Mouse (Mus musculus): ENCODE data around the gene E2f8. TPM values are rescaled to one million over a fixed set of nuclear protein-coding genes. Genes with fewer than 3 reads are reported as not detected.

Gene E2f8
- polyA plus RNA-seq (2016; fragmentation: Nextera tagmentation; extraction: Ambion mirVana), result 15.7 and 16.8 TPM in 2 replicates

DNA sequence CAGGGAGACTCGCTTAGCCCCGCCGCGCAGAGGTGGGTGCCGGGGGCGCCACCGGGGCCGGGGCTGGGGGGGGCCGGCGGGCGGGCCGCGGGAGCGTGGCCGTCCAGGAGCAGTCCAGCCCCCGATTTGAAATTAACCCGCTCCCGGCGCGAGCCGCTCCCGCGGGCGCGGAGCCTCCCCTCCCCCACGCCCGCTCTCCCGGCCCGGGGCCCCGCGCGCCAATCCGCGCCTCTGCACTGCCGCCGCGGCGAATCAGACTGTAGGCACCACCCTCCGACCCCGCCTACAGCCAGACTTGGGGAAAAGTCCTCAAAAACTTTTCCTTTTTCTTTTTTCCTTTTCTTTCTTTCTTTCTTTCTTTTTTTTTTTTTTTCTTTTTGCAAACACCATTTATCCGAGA is at the start of gene E2f8:
E2f8 (minus strand) TSS at position 111 of the 400 bp plus-strand sequence.
- peak within 1 kb of the TSS; percentile 90 for H3K4me3 ChIP-seq
- peaks cover 26% of the 10 kb centered on the region for H3K36me3 ChIP-seq (replicated peaks)
- peak within 1 kb of the TSS; percentile 99 for H3K27ac ChIP-seq (replicated peaks)
- no peaks in the 10 kb centered on the region for H3K9me3 ChIP-seq
- WGBS, result under 1% methylated on average over 41 of the region's 41 CpGs
- peaks cover 17% of the 10 kb centered on the region for H3K4me1 ChIP-seq
- H3K27me3 ChIP-seq (replicated peaks; ENCODE audit: low read depth, poor library complexity, severe bottlenecking), result peaks cover 43% of the 10 kb centered on the region
- DNase-seq (ENCODE audit: low spot score), result peak; percentile 88

DNA sequence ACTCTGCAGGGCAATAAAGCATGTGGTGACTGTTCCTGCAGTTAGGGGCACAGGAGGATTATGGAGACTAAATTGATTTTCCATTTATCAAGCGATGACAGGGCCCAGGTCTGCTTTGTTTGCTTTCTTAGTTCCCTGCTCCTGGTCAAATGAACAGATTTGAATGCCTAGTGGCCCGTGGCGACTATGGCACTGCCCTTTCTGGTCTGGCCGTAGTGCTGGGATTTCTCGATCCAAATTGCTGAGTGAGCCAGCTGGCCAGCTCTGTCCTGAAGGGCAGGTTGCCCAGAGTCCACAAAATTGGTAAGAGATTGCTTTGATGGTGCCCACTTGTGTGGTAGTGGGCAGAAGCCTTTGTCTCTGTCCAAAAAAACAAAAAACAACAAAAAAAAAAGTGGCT is 49.0 kb upstream of the E2f8 start:
- no peak overlapping the region for H3K4me3 ChIP-seq
- WGBS, result 72% methylated on average over 5 of the region's 5 CpGs
- no peaks in the 10 kb centered on the region for H3K9me3 ChIP-seq
- no peaks in the 10 kb centered on the region for H3K36me3 ChIP-seq (replicated peaks)
- DNase-seq (ENCODE audit: low spot score), result no peak
- no peak overlapping the region for H3K27ac ChIP-seq (replicated peaks)
- peaks cover 11% of the 10 kb centered on the region for H3K4me1 ChIP-seq
- H3K27me3 ChIP-seq (replicated peaks; ENCODE audit: low read depth, poor library complexity, severe bottlenecking), result peaks cover 35% of the 10 kb centered on the region

DNA sequence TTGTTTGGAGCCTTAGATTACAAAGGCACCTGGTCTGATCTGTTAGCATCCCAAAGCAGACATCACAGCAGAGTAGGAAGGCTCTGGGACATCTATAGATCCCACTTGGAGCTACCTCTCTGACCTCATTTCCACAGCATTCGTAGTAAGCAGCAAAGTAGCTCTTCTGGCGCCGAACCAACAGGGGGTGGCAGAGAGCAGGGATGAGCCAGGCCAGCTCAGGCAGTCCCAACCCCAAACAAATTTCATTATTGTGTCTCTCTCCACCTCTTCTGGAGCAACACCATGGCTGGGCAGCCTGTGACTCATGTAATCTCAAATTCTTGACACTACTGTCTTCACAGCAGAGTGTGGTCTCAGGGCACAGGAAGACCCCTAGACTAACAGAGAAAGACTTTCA is 47.0 kb upstream of the E2f8 start:
- 12% methylated on average over 3 of the region's 3 CpGs for WGBS
- no peaks in the 10 kb centered on the region for H3K9me3 ChIP-seq
- peaks cover 21% of the 10 kb centered on the region; the same call in 1 of the 2 replicates for H3K27me3 ChIP-seq (replicated peaks; ENCODE audit: low read depth, poor library complexity, severe bottlenecking)
- no peak overlapping the region for H3K4me3 ChIP-seq
- H3K4me1 ChIP-seq, result peaks cover 22% of the 10 kb centered on the region
- DNase-seq (ENCODE audit: low spot score), result peak; percentile 72
- no peak overlapping the region for H3K27ac ChIP-seq (replicated peaks)
- H3K36me3 ChIP-seq (replicated peaks), result no peaks in the 10 kb centered on the region

DNA sequence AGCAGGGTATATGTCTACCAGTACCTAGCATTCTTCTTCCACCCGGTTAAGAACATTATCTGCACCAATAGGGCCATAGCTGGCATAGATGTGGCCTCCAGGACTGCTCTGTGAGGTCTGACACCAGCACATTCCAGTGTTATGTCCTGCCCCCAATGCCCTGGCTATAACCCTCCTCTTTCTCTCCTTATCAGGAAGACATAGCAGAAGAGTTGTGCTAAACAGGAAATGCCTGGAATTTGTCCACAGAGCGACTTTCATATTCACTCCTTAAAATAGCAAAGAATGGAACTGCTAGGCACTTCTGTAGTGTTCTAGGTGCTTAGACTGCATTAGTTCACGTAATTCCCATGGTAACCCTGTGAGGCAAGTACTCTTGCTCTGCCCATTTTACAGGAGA is 43.8 kb upstream of the E2f8 start:
- WGBS, result 80% methylated on average over 3 of the region's 3 CpGs

DNA sequence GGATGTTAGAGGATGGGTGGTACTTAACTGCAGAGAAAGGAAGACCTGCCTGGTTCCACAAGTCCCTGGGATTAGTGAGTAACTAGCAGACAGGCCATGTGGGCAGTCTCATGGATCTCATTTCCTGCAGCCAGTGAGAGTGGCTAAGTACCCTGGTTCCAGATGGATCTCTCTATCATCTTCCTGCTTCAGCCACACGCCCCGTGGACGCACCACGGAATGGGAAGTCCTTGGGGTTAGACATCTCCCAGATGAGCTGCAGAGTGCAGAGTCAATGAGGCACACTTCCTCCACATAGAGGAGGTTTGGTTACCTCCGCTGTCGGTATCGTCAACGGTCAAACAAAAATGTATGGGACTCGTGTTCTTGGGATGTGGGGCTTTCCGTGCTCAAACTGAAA is 42.2 kb upstream of the E2f8 start:
- DNase-seq (ENCODE audit: low spot score), result no peak
- peaks cover 19% of the 10 kb centered on the region for H3K4me1 ChIP-seq
- H3K36me3 ChIP-seq (replicated peaks), result no peaks in the 10 kb centered on the region
- H3K27ac ChIP-seq (replicated peaks), result no peak overlapping the region
- 81% methylated on average over 10 of the region's 10 CpGs for WGBS
- no peaks in the 10 kb centered on the region for H3K9me3 ChIP-seq
- peaks cover 17% of the 10 kb centered on the region for H3K27me3 ChIP-seq (replicated peaks; ENCODE audit: low read depth, poor library complexity, severe bottlenecking)
- H3K4me3 ChIP-seq, result no peak overlapping the region

More for the DNA sequence above, 43.8 kb upstream of the E2f8 start:
- Histone ChIP-seq H3K4me1 (peaks cover 19% of the 10 kb centered on the region), H3K27me3 (replicated peaks; ENCODE audit: low read depth, poor library complexity, severe bottlenecking) (peaks cover 14% of the 10 kb centered on the region), H3K4me3 (no peak overlapping the region), H3K27ac (replicated peaks) (no peak overlapping the region), H3K36me3 (replicated peaks) (no peaks in the 10 kb centered on the region), H3K9me3 (no peaks in the 10 kb centered on the region)
- no peak for DNase-seq (ENCODE audit: low spot score)

DNA sequence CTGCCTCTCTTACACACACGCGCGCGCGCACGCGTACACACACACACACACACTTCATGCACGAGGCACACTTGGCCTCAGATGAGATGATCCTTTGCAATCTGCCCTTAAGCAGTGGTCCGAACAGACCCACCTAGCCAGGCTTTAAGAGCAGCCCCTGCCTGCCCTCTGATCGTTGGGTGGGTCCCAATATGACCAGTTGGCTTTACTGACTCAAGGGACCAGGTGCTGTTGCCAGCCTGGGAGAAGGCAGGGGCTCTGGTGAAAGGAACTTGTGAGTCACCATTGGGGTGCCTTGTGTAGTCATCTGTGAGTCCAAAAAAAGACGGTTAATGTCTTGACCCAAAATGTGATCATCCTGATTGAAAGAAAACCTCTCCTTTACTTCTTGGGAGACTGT is 37.0 kb upstream of the E2f8 start:
- Histone ChIP-seq H3K9me3 (no peaks in the 10 kb centered on the region), H3K27ac (replicated peaks) (no peak overlapping the region)
- WGBS, result 25% methylated on average over 11 of the region's 11 CpGs

DNA sequence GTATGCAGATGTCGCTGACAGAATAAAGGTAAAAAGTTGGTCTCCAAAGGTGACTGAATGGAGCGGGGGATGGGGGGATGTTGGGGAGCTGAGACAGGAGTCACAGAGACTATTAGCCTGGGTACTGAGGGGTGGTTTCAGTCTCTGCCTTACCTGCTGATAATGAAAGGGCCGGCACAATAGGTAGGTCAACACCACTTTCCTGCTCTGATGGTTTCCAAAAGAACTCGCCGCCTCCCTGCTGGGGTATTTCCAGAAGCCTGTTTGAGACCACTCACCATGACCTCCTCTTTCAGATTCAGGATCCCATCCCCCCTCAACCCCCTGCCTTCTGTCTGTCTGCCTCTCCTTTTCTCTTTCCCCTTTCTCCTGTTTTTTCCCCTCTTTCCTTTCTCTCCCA is 36.6 kb upstream of the E2f8 start:
- no peak for DNase-seq (ENCODE audit: low spot score)

More for the DNA sequence above, 37.0 kb upstream of the E2f8 start:
- no peak overlapping the region for H3K4me3 ChIP-seq
- no peak for DNase-seq (ENCODE audit: low spot score)
- H3K36me3 ChIP-seq (replicated peaks), result no peaks in the 10 kb centered on the region
- peaks cover 49% of the 10 kb centered on the region for H3K27me3 ChIP-seq (replicated peaks; ENCODE audit: low read depth, poor library complexity, severe bottlenecking)
- H3K4me1 ChIP-seq, result peaks cover 43% of the 10 kb centered on the region

DNA sequence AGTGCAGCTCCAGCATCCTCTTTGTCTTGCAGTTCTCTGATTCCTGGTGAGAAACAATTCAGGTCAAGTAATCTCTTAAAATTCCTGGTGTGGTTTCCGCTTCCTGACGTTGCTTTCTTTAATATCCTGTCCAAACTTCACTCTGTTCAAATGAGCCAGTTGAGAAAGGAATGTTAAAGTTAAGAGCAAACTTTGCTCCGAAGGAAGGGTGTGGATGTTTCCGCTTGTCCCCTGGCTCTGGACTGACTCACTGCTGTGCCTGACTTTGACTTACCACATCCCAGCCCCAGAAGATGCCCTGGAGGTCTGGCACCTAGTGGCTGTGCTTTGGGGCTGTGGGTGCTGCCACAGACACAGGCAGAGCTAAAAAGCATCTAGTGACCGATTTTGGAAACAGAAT is 36.1 kb upstream of the E2f8 start:
- no peaks in the 10 kb centered on the region for H3K36me3 ChIP-seq (replicated peaks)
- H3K9me3 ChIP-seq, result no peaks in the 10 kb centered on the region
- no peak overlapping the region; the same call in 1 of the 2 replicates for H3K27ac ChIP-seq (replicated peaks)
- no peak overlapping the region for H3K4me3 ChIP-seq
- WGBS, result 19% methylated on average over 5 of the region's 5 CpGs
- DNase-seq (ENCODE audit: low spot score), result no peak
- peaks cover 49% of the 10 kb centered on the region for H3K27me3 ChIP-seq (replicated peaks; ENCODE audit: low read depth, poor library complexity, severe bottlenecking)
- H3K4me1 ChIP-seq, result peaks cover 43% of the 10 kb centered on the region

More for the DNA sequence above, 36.6 kb upstream of the E2f8 start:
- 11% methylated on average over 5 of the region's 5 CpGs for WGBS
- H3K36me3 ChIP-seq (replicated peaks), result no peaks in the 10 kb centered on the region
- peaks cover 43% of the 10 kb centered on the region for H3K4me1 ChIP-seq
- no peak overlapping the region for H3K4me3 ChIP-seq
- H3K9me3 ChIP-seq, result no peaks in the 10 kb centered on the region
- H3K27ac ChIP-seq (replicated peaks), result no peak overlapping the region
- peaks cover 49% of the 10 kb centered on the region for H3K27me3 ChIP-seq (replicated peaks; ENCODE audit: low read depth, poor library complexity, severe bottlenecking)

DNA sequence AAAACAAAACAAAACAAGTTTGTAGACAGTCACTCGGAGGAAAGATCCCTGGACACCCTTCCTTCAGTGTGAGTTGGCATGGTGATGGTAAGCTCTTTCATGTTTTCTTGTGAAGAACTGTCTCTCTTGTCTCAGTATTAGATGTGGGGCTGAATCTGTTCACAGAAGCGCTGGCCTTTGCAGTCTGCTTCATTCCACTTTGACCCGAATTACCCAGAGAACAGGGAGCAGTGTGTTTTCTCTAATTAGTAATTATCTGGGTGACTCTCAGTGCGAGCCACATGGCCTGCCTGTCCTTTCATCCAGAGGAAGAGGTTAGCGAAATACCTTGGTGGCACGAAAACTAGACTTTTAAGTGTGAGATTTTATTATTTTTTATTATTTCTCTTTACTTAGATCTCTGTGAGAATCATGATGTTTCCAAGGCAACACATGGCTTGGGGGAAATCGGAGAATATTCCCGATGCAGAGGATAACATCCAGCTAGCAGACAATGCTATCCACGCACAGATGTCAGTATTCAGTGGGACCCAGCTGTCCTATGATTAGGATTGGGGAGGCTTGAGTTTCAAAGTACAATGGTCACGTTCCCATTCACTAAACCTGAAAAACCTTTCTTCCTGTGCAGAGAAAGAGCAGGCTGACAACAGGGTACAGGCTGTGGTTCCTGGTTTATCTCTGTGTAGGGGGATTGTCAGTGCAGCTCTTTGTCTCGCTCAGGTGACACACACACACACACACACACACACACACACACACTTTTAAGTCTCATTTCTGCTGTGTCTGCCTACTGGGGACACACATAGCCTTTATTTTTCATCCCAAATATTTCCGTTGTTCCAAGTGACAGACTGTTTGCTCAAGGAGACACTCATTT is 33.5 kb upstream of the E2f8 start:
- Histone ChIP-seq H3K27me3 (replicated peaks; ENCODE audit: low read depth, poor library complexity, severe bottlenecking) (peaks cover 45% of the 10 kb centered on the region), H3K36me3 (replicated peaks) (no peaks in the 10 kb centered on the region), H3K27ac (replicated peaks) (peak overlapping the region; percentile 30; the same call in 1 of the 2 replicates), H3K9me3 (no peaks in the 10 kb centered on the region), H3K4me1 (peaks cover 43% of the 10 kb centered on the region), H3K4me3 (no peak overlapping the region)
- 37% methylated on average over 12 of the region's 12 CpGs for WGBS
- no peak for DNase-seq (ENCODE audit: low spot score)

DNA sequence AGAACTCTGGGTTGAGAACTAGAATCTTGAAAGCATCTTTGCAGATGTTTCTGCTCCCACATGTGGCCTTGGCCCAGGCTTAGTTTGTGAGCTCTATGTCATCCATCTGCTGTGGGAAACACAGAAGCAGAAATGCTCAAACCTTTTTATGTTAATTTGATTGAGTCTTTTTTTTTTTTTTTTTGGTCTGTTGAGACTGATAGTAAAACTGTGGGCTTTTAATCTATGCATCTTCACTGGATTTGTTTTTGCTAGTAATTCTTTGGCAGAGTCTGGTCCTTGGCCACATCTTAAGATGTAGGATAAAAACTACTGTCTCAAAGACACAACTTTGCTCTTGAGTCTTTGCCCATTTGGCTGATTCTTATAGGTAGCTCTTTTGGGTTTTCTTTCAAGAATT is 29.8 kb upstream of the E2f8 start:
- Histone ChIP-seq H3K27me3 (replicated peaks; ENCODE audit: low read depth, poor library complexity, severe bottlenecking) (peaks cover 13% of the 10 kb centered on the region), H3K4me1 (peaks cover 30% of the 10 kb centered on the region)
- no peak for DNase-seq (ENCODE audit: low spot score)

DNA sequence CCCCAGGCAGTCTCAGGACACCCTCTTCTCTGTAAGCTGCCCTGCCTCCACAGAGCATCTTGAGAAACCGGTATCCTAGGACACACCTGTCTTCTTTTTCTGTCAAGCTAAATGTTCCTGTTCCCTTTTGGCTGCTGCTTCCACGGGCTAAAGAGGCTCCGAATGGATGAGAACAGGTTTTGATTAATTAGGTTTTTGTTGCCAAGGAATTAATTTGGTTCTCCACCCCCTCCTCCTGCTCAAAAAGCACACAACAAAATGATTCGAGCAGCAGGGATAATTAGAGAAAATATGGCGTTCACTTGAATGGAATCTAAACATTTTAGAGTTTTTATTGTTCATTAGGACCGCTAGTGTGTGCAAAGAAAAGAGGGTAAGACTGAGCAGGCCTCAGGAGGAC is 28.9 kb upstream of the E2f8 start:
- 75% methylated on average over 6 of the region's 6 CpGs for WGBS
- Histone ChIP-seq H3K36me3 (replicated peaks) (no peaks in the 10 kb centered on the region), H3K4me1 (peaks cover 23% of the 10 kb centered on the region), H3K27me3 (replicated peaks; ENCODE audit: low read depth, poor library complexity, severe bottlenecking) (peaks cover 5% of the 10 kb centered on the region; the same call in 1 of the 2 replicates), H3K27ac (replicated peaks) (no peak overlapping the region), H3K4me3 (no peak overlapping the region), H3K9me3 (no peaks in the 10 kb centered on the region)
- no peak for DNase-seq (ENCODE audit: low spot score)

More for the DNA sequence above, 29.8 kb upstream of the E2f8 start:
- H3K4me3 ChIP-seq, result no peak overlapping the region
- H3K27ac ChIP-seq (replicated peaks), result no peak overlapping the region
- H3K9me3 ChIP-seq, result no peaks in the 10 kb centered on the region
- H3K36me3 ChIP-seq (replicated peaks), result no peaks in the 10 kb centered on the region

DNA sequence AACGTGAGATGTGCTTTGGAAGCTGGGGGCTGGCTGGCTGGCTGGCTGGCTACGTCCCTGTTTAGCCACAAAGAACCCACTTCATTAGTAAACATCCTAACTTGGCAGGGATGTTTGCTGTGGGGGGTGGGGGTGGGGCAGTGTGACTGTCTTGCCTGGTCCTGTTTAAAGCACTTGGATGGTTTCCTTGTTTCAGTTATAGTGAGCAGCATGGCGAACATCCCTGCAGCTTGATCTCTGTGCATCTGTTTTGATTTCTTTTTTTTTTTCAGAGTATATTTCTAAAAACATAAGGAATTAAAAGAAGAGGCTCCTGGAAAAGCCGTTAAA is 27.9 kb upstream of the E2f8 start:
- Histone ChIP-seq H3K4me3 (no peak overlapping the region), H3K9me3 (no peaks in the 10 kb centered on the region), H3K4me1 (peaks cover 16% of the 10 kb centered on the region; the same call in 1 of the 2 replicates), H3K27me3 (replicated peaks; ENCODE audit: low read depth, poor library complexity, severe bottlenecking) (peaks cover 5% of the 10 kb centered on the region; the same call in 1 of the 2 replicates), H3K27ac (replicated peaks) (no peak overlapping the region), H3K36me3 (replicated peaks) (no peaks in the 10 kb centered on the region)
- WGBS, result 55% methylated on average over 4 of the region's 4 CpGs
- DNase-seq (ENCODE audit: low spot score), result no peak
